Mouse (Mus musculus): Measurements from ENCODE around the gene 4930503B20Rik.

Gene 4930503B20Rik

GRCm38 (mm10) chr3:146651217-146651616 lies at the start of gene 4930503B20Rik:
4930503B20Rik (minus strand) TSS chr3:146651317.
- DNase-seq (ENCODE audit: low spot score), result no peak

GRCm38 (mm10) chr3:146700051-146700450 lies 48.9 kb upstream of the 4930503B20Rik start:
- no peak for DNase-seq (ENCODE audit: low spot score)

GRCm38 (mm10) chr3:146698982-146699381 lies 47.9 kb upstream of the 4930503B20Rik start:
- no peak for DNase-seq (ENCODE audit: low spot score)

GRCm38 (mm10) chr3:146692547-146692946 lies 41.4 kb upstream of the 4930503B20Rik start:
- no peak for DNase-seq (ENCODE audit: low spot score)

GRCm38 (mm10) chr3:146687121-146687725 lies 36.1 kb upstream of the 4930503B20Rik start:
- DNase-seq (ENCODE audit: low spot score), result no peak

GRCm38 (mm10) chr3:146686428-146686827 lies 35.3 kb upstream of the 4930503B20Rik start:
- DNase-seq (ENCODE audit: low spot score), result no peak

GRCm38 (mm10) chr3:146684811-146685675 lies 33.9 kb upstream of the 4930503B20Rik start, which contains the start of gene Samd13:
Samd13 (minus strand) TSS chr3:146685592.
- DNase-seq (ENCODE audit: low spot score), result peak; percentile 4

GRCm38 (mm10) chr3:146683095-146683494 lies 32.0 kb upstream of the 4930503B20Rik start:
- no peak for DNase-seq (ENCODE audit: low spot score)

GRCm38 (mm10) chr3:146682140-146682651 lies 31.1 kb upstream of the 4930503B20Rik start:
- DNase-seq (ENCODE audit: low spot score), result peak; percentile 14

GRCm38 (mm10) chr3:146681696-146682095 lies 30.6 kb upstream of the 4930503B20Rik start:
- DNase-seq (ENCODE audit: low spot score), result no peak

GRCm38 (mm10) chr3:146680625-146681024 lies 29.5 kb upstream of the 4930503B20Rik start:
- no peak for DNase-seq (ENCODE audit: low spot score)

- DNase-seq (ENCODE audit: low spot score), result no peak
Observed at GRCm38 (mm10) chr3:146679646-146680045, 28.5 kb upstream of the 4930503B20Rik start.

- DNase-seq (ENCODE audit: low spot score), result no peak
Observed at GRCm38 (mm10) chr3:146676193-146676592, 25.1 kb upstream of the 4930503B20Rik start.

GRCm38 (mm10) chr3:146675101-146675500 lies 24.0 kb upstream of the 4930503B20Rik start:
- no peak for DNase-seq (ENCODE audit: low spot score)

GRCm38 (mm10) chr3:146671121-146671520 lies 20.0 kb upstream of the 4930503B20Rik start:
- no peak for DNase-seq (ENCODE audit: low spot score)

GRCm38 (mm10) chr3:146661907-146662306 lies 10.8 kb upstream of the 4930503B20Rik start:
- no peak for DNase-seq (ENCODE audit: low spot score)

- no peak for DNase-seq (ENCODE audit: low spot score)
Observed at GRCm38 (mm10) chr3:146661001-146661400, 9.9 kb upstream of the 4930503B20Rik start.

- DNase-seq (ENCODE audit: low spot score), result no peak
Observed at GRCm38 (mm10) chr3:146659321-146659720, 8.2 kb upstream of the 4930503B20Rik start.

GRCm38 (mm10) chr3:146658061-146658639 lies 7.0 kb upstream of the 4930503B20Rik start:
- no peak for DNase-seq (ENCODE audit: low spot score)

GRCm38 (mm10) chr3:146657433-146657832 lies 6.3 kb upstream of the 4930503B20Rik start:
- no peak for DNase-seq (ENCODE audit: low spot score)

- no peak for DNase-seq (ENCODE audit: low spot score)
Observed at GRCm38 (mm10) chr3:146655111-146655577, 4.0 kb upstream of the 4930503B20Rik start.

- no peak for DNase-seq (ENCODE audit: low spot score)
Observed at GRCm38 (mm10) chr3:146653692-146654091, 2.6 kb upstream of the 4930503B20Rik start.
